Mouse (Mus musculus): ENCODE data around the gene Npl. TPM values are rescaled to one million over a fixed set of nuclear protein-coding genes. Genes with fewer than 3 reads are reported as not detected.
A peak's percentile ranks its signal among the peaks of the same experiment; 100 is the strongest.
"Not testable (repeated sequence)": the region's sequence is repeated elsewhere in the genome, so short reads cannot be mapped to it uniquely, and the experiment has no call there.

Npl gene
- total and polyA plus RNA-seq, 3 experiments, result 7.2 to 376 (median 111) TPM

GRCm38 (mm10) chr1:153489540-153489939, 60.3 kb downstream of the Npl start:
- TF ChIP-seq POLR2AphosphoS5 (IDR thresholded peaks at IDR 0.05; ENCODE audit: insufficient replicate concordance, low read depth, low read length) (no peak), GATA2 (IDR thresholded peaks at IDR 0.05; ENCODE audit: borderline replicate concordance, low read depth, low read length) (no peak), GATA1 (IDR thresholded peaks at IDR 0.05; ENCODE audit: borderline replicate concordance, low read length) (no peak), TAL1 (conservative IDR thresholded peaks at IDR 0.05; ENCODE audit: low read depth, low read length) (no peak), CTCF (IDR thresholded peaks at IDR 0.05; ENCODE audit: low read depth, low read length) (no peak)
- DNase-seq (ENCODE audit: low spot score), result no peak
- H3K4me3 ChIP-seq (ENCODE audit: low read depth, low read length), result no peak overlapping the region
- H3K9me3 ChIP-seq (replicated peaks), result no peaks in the 10 kb centered on the region
- peaks cover 39% of the 10 kb centered on the region for H3K4me1 ChIP-seq (ENCODE audit: insufficient read depth, low read depth, low read length)
- H3K36me3 ChIP-seq (replicated peaks), result no peaks in the 10 kb centered on the region
- no peak for ATAC-seq (ENCODE audit: extremely low read depth, insufficient number of reproducible peaks, low FRiP score, poor library complexity, severe bottlenecking)
- peaks cover 3% of the 10 kb centered on the region; the same call in 1 of the 2 replicates for H3K27me3 ChIP-seq (ENCODE audit: insufficient read depth, low read length)

DNA sequence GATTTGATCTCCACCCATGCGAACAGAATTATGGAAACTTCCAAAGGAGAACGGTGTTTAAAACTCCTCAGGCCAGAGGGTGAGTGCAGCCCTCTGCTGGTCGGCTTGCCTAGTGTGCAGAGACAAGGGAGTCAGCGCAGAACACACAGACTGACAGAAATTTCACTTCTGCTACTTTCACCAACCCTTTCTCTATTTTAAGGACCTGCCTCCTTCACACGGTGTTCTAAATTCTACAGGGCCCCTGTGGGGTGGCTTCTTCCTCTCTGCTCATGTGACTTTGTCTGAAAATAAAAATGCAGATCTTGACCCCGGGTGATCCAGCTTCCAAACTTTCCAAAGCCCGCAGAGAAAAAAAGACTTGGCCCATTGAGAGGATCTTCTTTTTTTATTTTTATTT, 60.7 kb downstream of the Npl start:
- Histone ChIP-seq H3K9me3 (replicated peaks) (no peaks in the 10 kb centered on the region), H3K36me3 (replicated peaks) (peaks cover 2% of the 10 kb centered on the region), H3K27me3 (ENCODE audit: insufficient read depth, low read length) (peaks cover 3% of the 10 kb centered on the region; the same call in 1 of the 2 replicates), H3K4me1 (ENCODE audit: insufficient read depth, low read depth, low read length) (peaks cover 41% of the 10 kb centered on the region), H3K4me3 (ENCODE audit: low read depth, low read length) (no peak overlapping the region)
- ATAC-seq (ENCODE audit: extremely low read depth, insufficient number of reproducible peaks, low FRiP score, poor library complexity, severe bottlenecking) (no peak), DNase-seq (ENCODE audit: low spot score) (no peak)
- TF ChIP-seq CTCF (IDR thresholded peaks at IDR 0.05; ENCODE audit: low read depth, low read length), result peak; percentile 26; the same call in 1 of the 2 replicates
- no peak for TF ChIP-seq TAL1 (conservative IDR thresholded peaks at IDR 0.05; ENCODE audit: low read depth, low read length)

- DNase-seq (ENCODE audit: low spot score) (peak; percentile 83), ATAC-seq (ENCODE audit: extremely low read depth, insufficient number of reproducible peaks, low FRiP score, poor library complexity, severe bottlenecking) (peak; percentile 73)
- TF ChIP-seq POLR2AphosphoS5 (IDR thresholded peaks at IDR 0.05; ENCODE audit: insufficient replicate concordance, low read depth, low read length), result 0 out of 2 replicates have a peak, but pooled peaks have one; percentile 29
- TF ChIP-seq GATA1 (IDR thresholded peaks at IDR 0.05; ENCODE audit: borderline replicate concordance, low read length), result no peak
- Histone ChIP-seq H3K27me3 (ENCODE audit: insufficient read depth, low read length) (no peaks in the 10 kb centered on the region), H3K36me3 (replicated peaks) (peaks cover 10% of the 10 kb centered on the region), H3K4me3 (ENCODE audit: low read depth, low read length) (peak within 1 kb of the TSS; percentile 97), H3K4me1 (ENCODE audit: insufficient read depth, low read depth, low read length) (peaks cover 41% of the 10 kb centered on the region), H3K9me3 (replicated peaks) (no peaks in the 10 kb centered on the region)
These were observed 62.4 kb downstream of the Npl start, which contains the start of gene Dhx9 for GRCm38 (mm10) chr1:153487500-153487879. Gene Dhx9 (minus strand): TSS chr1:153487660.

- no peak for TF ChIP-seq POLR2AphosphoS5 (IDR thresholded peaks at IDR 0.05; ENCODE audit: insufficient replicate concordance, low read depth, low read length)
- no peak for TF ChIP-seq CTCF (IDR thresholded peaks at IDR 0.05; ENCODE audit: low read depth, low read length)
- no peak for TF ChIP-seq TAL1 (conservative IDR thresholded peaks at IDR 0.05; ENCODE audit: low read depth, low read length)
- TF ChIP-seq GATA1 (IDR thresholded peaks at IDR 0.05; ENCODE audit: borderline replicate concordance, low read length), result no peak
- no peak for TF ChIP-seq GATA2 (IDR thresholded peaks at IDR 0.05; ENCODE audit: borderline replicate concordance, low read depth, low read length)
- Histone ChIP-seq H3K4me3 (ENCODE audit: low read depth, low read length) (peak overlapping the region; percentile 97), H3K4me1 (ENCODE audit: insufficient read depth, low read depth, low read length) (peaks cover 42% of the 10 kb centered on the region), H3K9me3 (replicated peaks) (no peaks in the 10 kb centered on the region), H3K36me3 (replicated peaks) (peaks cover 16% of the 10 kb centered on the region), H3K27me3 (ENCODE audit: insufficient read depth, low read length) (no peaks in the 10 kb centered on the region)
- DNase-seq (ENCODE audit: low spot score), result peak; percentile 61
- ATAC-seq (ENCODE audit: extremely low read depth, insufficient number of reproducible peaks, low FRiP score, poor library complexity, severe bottlenecking), result peak; percentile 38
These were observed 62.9 kb downstream of the Npl start for GRCm38 (mm10) chr1:153486767-153487499.

DNA sequence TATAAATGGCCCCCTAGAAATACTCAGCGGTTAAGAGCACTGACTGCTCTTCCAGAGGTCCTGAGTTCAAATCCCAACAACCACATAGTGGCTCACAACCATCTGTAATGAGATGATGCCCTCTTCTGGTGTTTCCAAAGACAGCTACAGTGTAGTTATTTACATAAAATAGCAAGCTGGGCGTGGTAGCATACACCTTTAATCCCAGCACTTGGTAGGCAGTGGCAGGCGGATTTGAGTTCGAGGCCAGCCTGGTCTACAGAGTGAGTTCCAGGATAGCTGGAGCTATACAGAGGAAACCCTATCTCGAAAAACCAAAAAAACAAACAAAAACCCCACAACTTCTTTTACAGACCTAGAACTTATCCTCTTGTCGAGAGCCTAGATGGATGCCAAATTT, 63.7 kb downstream of the Npl start:
- not testable (repeated sequence) for H3K27me3 ChIP-seq (ENCODE audit: insufficient read depth, low read length); ATAC-seq (ENCODE audit: extremely low read depth, insufficient number of reproducible peaks, low FRiP score, poor library complexity, severe bottlenecking); H3K9me3 ChIP-seq (replicated peaks); DNase-seq (ENCODE audit: low spot score)
- H3K4me1 ChIP-seq (ENCODE audit: insufficient read depth, low read depth, low read length), result peaks cover 34% of the 10 kb centered on the region
- H3K4me3 ChIP-seq (ENCODE audit: low read depth, low read length), result peak overlapping the region; percentile 97
- peaks cover 24% of the 10 kb centered on the region for H3K36me3 ChIP-seq (replicated peaks)

DNA sequence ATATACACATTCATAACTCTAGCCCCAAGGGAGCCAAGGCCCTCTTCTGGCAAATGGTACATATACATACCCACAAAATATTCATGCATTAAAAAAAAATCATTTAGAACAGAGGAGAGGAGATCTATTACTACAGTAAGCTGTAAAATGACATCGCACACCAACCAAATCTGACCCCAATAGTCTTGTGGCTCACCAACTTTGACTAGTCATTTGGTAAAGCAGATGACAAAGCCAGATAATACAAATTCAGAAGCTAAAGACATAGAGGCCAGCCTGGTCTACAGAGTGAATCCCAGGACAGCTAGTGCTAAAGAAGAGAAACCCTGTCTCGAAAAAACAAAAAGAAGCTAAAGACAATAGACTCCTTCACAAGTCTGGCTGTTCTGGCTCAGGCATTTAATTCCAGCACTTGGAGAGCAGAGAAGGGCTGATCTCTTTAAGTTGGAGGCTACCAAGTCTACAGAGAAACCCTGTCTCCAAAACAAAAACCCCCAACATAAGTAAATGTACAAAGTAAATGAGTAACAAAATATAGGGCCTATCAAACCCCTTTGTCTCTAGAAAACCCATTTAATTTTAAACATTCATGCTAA, 64.5 kb downstream of the Npl start:
- Histone ChIP-seq H3K4me3 (ENCODE audit: low read depth, low read length) (peak overlapping the region; percentile 97), H3K27me3 (ENCODE audit: insufficient read depth, low read length) (no peaks in the 10 kb centered on the region), H3K36me3 (replicated peaks) (peaks cover 31% of the 10 kb centered on the region), H3K4me1 (ENCODE audit: insufficient read depth, low read depth, low read length) (peaks cover 37% of the 10 kb centered on the region), H3K9me3 (replicated peaks) (no peaks in the 10 kb centered on the region)
- TF ChIP-seq POLR2AphosphoS5 (IDR thresholded peaks at IDR 0.05; ENCODE audit: insufficient replicate concordance, low read depth, low read length), result no peak
- 0 out of 2 replicates have a peak, but pooled peaks have one; percentile 12 for TF ChIP-seq TAL1 (conservative IDR thresholded peaks at IDR 0.05; ENCODE audit: low read depth, low read length)
- TF ChIP-seq GATA2 (IDR thresholded peaks at IDR 0.05; ENCODE audit: borderline replicate concordance, low read depth, low read length), result no peak
- TF ChIP-seq CTCF (IDR thresholded peaks at IDR 0.05; ENCODE audit: low read depth, low read length), result no peak
- no peak for TF ChIP-seq GATA1 (IDR thresholded peaks at IDR 0.05; ENCODE audit: borderline replicate concordance, low read length)
- peak; percentile 15; the same call in 1 of the 2 replicates for ATAC-seq (ENCODE audit: extremely low read depth, insufficient number of reproducible peaks, low FRiP score, poor library complexity, severe bottlenecking)
- no peak for DNase-seq (ENCODE audit: low spot score)

Measured in G1E (cell line).